Mouse (Mus musculus): ENCODE measurements around the gene Glra4.
A peak's percentile ranks its signal among the peaks of the same experiment; 100 is the strongest.

The Glra4 gene

DNA sequence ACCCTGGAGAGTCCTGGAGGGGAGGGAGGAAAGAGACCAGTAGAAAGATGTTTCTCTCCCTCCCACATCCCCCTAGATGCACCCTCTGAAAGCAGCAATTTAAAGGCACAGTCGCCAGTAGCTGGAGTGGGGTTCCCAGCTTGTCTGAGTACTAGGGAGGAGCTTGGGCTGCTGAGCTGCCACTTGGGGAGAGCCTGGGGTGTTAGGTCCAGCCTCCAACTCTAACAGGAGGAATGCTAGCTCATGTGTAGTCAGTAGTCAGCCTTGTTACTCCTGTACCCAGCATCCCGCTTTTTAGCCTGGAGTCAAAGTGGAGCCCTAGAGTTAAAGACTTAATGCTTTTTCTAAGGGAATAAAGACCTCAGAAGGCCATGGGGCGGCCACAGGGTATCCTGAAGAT, at the start of gene Glra4:
Gene Glra4, minus strand, starts transcription at position 101 of the 400 bp plus-strand sequence.
- no peak for DNase-seq (ENCODE audit: low spot score)

DNA sequence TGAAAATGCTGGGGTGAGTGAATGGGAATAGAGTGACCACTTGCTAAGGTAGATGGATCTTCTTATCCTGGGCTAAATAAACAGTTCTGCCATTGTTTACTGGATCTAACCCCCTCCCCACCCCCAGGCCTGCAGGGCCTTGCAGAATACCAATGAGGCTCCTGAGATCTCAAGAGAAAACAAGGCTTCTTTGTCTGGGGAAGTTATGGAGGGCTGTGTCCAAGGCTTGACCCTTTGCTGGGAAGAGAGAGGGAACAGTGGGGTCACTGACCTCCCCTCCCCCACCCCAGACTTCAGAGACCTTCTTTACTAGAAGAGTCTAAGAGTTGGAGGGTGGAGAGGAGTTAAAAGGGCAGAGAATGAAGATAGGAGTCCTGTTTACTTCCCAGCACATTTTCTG, 48.7 kb upstream of the Glra4 start:
- peak; percentile 46 for DNase-seq (ENCODE audit: low spot score)

DNA sequence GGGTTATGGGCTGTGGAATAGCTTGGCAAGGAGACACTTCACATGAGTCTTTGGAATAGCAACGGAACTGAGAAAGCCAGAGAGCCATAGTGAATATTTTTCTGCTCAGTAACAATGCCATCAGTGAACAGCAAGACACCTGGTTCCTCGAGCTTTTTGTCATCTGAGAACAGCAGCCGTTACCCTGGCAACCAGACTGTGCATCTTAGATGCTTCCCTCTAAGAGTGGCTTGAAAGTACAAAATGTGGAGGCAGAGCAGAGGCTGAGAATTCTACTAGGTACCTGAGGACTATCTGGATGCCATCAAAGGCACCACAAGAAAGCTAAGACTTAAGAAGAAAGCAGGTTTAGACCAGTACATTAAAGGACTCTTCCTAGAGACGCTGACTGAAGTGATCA, 45.1 kb upstream of the Glra4 start:
- DNase-seq (ENCODE audit: low spot score) = no peak

DNA sequence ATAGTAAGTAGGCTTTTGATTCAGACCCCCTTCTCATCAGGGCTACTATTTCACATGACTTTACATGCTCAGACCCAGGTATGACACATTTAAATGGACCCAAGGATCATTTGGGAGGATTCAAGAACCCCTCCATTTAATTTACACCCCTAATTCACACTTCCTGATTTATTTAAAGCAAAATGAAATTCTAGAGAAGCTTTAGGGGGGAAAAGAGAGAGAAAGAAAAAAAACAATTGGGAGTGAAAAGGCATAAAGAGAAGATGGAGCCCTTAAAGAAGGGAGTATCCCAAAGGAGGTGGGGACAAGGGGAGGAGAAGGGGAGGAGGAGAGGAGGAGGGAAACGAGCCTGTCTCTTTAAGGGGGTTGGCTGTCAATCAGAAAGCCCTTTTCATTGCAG, 42.4 kb upstream of the Glra4 start, which contains the start of gene Plp1:
Gene Plp1, plus strand, starts transcription at position 301 of the 400 bp plus-strand sequence.
- DNase-seq (ENCODE audit: low spot score) = no peak

DNA sequence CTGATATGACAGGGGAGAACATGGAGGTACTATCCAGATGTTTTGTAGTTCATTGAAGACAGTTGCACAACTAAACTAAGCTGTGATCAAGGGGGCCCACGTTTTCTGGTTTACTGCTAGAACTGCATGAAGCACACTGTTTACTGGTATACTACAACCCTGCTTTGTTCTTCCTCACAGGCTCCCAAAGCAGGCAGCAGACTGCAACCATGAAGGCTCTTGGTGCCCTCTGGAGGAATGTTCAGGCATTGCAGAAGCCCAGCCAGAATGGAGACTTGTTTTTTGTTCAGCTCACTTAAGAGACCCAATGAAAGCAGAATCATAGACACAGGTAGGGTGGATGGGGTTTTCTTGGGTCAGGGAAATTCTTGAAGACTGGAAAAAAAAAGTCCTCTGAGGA, 40.3 kb upstream of the Glra4 start:
- peak; percentile 80 for DNase-seq (ENCODE audit: low spot score)

DNA sequence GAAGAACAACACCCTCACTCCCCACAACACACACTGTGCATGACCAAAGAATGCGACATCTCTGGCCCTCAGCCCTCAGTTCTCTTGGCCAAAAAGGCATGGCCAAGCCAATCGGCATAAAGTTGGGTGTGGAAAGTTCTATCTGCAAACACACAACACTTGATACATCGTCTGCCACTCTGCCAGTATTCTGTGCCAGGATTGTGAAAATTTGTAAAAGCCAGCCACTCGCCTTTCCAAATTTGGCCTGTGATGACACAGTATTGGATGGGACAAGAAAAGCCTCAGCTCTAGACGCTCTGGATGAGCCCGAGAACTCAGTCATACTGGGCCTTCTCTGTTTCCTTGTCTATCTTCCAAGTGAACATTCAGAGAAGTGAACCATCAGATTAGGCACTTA, 39.8 kb upstream of the Glra4 start:
- no peak for DNase-seq (ENCODE audit: low spot score)

DNA sequence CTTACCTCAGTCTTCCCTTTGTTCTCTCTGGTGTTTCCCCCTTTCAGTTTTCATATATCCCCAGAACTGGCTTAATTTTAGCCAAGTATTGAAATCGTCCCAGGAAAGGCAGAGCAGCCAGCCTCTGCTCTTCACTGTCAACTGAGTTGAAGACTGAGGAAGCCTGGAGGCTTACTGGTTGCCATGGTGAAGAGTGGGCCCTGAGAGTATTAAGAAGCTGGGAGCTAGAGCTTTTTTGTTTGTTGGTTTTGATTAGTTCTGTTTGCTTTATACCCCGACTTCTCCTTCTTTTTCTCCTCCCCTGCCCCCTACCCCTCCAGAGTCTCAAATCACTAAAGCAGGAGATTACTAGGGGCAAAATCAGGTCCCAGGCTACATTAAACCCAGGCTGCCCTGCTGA, 17.3 kb upstream of the Glra4 start:
- DNase-seq (ENCODE audit: low spot score) = peak; percentile 18

DNA sequence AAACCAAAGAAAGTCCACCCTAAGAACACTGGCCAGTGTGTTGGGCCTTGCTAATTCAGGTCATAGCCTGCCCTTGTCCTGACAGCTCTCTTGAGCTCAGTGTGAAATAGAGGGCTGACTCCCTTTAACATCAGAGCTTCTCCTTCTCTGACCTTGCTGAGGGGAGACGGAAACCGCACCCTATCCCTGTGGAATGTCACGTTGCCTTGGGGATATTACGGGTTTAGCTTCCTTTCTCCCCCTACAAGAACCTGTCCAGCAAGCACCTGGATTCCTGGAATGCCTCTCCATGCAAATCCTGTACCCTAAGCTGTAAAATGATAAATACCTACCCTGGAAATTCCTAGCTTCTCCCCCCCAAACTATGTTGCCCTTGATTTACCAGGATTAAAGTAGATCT, 9.5 kb upstream of the Glra4 start:
- no peak for DNase-seq (ENCODE audit: low spot score)

DNA sequence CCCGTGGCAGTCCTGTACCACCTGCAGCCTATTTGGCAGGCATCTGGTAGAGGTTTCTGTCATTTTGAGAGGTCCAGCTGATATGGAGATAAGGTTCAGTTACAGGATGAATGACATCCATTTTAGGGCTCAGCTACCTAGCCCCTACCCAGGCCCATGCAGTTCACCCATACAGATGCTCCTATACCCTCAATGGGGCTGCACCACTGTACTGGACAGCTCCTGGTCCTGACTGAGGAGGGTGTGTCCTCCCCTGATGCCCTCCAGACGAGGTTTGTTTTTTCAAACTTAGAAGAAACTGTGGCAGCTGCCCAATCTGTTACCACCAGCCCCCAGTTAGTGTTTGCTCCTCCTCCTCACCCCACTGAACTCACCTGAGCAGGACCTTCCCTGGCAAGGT, 679 bp downstream of the Glra4 start:
- DNase-seq (ENCODE audit: low spot score) = no peak

DNA sequence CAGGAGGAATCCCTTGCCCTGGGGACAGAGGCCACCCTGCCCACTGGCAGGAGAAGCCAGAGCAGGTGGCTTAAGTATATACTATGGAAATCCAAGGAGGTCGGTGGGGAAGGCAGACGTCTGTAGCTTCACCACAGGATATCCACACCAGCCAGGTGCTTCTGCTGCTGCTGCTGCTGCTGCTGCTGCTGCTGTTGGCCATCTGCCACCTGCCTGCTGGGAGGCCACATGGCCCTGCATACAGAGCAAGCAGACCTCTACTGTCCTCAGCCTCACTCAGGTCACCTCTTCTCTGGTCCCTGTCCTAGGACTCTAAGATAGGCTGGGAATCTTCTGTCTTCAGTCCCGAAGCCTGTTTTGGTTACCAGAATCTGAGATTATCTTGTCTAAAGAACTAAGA, 1.9 kb downstream of the Glra4 start:
- DNase-seq (ENCODE audit: low spot score) = no peak

DNA sequence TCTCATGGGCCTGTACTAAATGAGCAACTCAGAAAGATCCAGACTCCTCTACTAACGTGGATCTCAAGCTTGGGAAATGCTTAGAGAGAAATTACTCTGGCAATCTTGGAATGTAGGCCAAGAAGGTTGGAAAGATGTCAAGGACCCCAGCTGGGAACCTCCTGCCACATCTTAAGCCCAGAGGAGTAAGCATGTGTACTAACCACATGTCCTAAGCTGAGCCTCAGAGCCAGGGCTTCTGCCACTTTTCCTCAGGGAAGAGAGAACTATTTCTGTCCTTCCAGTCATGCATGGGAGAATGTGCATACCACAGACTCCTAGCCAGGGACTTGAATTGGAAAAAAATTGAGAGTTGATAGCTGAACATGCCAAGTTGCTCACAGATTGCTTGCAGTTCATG, 6.9 kb downstream of the Glra4 start:
- DNase-seq (ENCODE audit: low spot score) = no peak

DNA sequence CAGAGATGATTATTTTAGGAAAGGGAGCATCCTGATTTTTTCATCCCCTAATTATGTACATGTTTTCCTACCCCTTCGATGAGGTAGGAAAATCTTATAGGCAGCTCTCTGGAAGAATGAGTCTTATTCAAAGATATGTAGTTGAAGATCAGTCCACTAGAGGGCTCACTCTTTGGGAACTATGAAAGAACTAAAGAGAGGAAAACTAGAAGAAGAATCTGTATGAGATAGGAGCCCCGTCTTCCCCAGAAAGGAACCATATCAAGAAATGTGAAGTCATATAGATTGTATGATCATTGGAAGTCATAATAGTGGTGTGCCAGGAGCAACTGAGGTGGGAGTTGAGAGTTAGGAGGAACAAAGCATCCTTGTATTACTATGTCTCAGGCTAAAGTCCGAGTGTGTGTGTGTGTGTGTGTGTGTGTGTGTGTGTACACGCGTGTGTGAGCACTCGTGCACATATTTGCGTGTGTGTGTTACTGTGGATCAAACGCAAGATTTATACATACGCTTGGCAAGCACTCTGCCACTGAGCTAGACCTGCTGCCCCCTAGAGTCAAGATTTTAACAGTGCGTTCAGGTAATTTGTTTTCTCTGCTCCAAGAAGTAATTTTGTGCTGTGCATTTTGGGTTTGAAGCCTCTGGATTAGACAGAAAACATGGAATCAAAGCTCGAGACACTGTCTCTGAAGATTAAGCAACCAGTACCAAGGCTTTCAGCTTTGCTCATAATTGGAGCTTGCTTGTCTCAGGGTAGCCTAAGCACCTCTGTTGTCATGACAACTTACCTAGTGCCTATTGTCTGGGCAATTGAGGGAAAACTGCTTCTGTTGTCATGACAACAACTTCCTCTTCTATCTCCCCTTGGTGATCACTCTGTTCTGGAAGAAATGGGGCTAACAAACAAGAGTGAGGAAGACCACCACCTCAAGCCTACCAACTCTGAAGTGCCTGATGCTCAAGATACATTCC, 18.6 kb downstream of the Glra4 start:
- DNase-seq (ENCODE audit: low spot score) = peak; percentile 68

DNA sequence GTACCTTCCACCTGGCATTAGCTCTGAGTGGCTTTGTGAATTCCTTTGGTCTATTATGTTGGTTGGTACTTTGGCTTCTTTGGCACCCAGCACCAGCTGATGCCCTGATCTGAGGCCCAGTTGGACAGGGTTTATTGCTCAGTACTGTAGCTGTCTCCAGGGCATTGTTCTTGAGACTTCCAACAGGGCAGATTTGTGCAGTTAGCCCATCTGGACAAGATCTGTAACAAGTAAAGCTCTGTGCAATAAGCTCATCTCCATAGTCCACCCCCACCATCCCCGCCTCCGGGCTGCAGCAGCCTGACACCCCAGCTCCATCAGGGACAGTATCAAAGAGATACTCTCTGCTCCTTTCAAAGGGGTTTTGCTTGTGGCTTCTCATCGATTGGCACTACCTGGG, 24.5 kb downstream of the Glra4 start:
- no peak for DNase-seq (ENCODE audit: low spot score)

DNA sequence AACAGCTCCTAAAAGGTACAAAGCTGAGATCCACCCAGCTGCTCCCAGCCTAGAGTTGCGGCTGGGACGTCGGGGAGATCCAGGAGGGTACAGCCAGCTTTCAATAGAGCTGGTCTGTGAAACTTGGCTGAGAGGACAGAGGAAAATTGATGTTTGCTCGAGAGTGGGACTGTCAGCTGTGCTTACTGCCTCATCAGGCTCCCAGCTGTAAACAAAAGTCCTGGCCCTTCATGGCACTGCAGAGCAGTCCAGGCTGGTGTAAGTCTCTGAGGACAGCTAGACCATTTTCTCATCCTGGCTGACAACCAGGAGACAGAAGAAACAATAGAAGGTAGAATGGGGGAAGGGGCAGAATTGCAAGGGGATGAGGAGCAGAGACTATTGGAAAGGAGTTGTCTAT, 30.6 kb downstream of the Glra4 start:
- DNase-seq (ENCODE audit: low spot score) = no peak

DNA sequence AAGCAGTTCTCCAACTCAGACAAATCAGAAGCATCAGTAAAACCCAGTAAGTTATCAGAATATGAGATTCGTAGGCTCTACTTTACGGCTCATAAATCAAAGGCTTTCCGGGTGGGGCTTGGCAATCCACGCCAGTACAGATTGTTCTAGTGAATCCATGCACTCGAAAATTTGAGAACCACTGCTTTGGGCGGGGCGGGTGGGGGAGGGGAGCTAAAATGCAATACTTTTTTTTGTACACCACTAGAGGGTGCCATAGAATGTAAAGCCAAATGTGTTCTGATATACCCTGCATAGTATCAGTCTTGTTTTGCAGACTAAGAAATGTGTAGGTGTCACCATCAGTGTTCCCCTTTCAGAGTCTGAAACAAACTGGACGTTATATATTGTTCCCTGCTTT, 35.3 kb downstream of the Glra4 start:
- DNase-seq (ENCODE audit: low spot score) = peak; percentile 26

DNA sequence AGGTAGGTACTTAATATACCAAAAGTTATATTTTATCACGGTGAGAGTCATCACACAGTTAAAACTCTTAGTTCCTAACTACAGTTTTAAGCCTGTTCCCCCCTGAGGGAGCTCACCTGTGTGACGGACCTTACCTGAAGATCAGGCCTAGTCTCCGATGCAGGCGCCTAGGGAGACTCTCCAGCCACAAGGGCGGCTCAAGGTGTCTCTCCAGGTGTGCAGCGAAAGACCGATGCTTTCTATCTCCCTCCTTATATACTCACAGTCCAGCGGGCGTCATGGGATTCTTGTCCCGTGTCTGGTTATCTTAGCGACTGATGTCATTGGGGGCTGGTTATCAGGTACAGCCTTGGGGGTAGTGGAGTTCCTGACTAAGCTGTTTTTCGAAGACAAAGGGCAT, 36.5 kb downstream of the Glra4 start, which contains the start of gene Morf4l2:
Gene Morf4l2, minus strand, starts transcription at position 232 of the 400 bp plus-strand sequence.
- DNase-seq (ENCODE audit: low spot score) = no peak

DNA sequence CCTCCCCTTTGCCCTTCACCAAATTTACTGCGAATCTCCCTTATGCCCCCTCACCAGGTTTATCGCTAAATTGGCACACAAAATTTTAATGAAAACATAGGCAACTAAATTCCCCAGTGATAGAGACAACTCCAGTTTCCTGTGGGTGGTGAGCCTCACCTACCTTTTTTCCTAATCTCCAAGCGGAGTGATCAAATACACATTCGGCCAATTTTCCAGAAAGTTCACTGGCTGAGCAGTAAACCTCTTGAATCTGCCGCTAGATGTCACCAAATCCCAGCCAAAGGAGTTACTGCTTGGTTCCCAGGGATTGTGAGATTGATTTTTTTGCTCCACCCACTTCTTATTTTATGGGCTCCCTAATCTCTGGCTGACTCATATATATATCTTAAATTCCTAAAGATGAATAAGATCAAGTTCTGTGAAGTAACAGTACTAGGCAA, 37.3 kb downstream of the Glra4 start:
- DNase-seq (ENCODE audit: low spot score) = peak; percentile 84

DNA sequence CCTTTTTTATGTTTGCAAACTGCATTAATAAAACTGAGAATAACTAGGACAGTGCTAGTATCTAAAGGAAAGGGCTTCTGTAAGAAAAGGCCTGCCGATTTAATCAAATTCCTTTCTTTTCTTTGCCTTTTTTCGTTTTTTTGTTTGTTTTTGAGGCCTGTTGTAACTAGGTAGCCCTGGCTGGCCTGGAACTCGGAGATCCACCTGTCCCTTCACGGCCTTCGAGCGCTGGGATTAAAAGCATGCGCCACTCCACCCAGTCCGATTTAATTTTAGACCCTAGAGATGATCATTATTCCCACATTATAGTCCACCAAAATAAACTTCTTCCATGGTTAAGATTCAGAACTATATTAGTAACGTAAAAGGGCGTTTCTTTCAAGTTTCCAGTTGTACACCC, 37.7 kb downstream of the Glra4 start:
- DNase-seq (ENCODE audit: low spot score) = no peak

DNA sequence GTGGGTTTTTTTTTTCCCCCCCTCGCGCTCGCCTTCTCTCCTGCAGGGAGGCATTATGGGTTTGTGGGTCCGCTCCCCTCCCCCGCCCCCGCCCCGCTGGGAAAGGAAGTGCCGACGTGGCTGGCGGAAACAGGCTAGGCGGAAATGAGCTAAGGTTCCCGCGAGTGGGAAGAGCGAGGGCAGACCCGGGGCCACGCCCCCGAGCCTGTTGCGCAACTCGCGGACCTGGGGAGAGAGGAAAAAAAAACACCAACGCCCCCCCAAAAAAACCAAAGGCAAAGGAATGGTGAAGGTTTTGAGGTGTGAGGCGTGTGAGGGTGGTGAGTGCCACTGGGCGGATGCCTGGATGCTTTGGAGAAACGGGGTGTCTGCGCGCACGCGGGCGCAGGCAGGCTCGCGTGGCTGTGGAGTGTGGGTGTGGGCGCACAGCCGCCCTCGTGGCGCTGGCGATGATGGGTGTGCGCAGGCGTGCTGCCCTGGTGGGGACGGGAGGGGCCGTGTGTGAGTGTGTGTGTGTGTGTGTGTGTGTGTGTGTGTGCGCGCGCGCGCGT, 38.2 kb downstream of the Glra4 start:
- peak; percentile 72 for DNase-seq (ENCODE audit: low spot score)

DNA sequence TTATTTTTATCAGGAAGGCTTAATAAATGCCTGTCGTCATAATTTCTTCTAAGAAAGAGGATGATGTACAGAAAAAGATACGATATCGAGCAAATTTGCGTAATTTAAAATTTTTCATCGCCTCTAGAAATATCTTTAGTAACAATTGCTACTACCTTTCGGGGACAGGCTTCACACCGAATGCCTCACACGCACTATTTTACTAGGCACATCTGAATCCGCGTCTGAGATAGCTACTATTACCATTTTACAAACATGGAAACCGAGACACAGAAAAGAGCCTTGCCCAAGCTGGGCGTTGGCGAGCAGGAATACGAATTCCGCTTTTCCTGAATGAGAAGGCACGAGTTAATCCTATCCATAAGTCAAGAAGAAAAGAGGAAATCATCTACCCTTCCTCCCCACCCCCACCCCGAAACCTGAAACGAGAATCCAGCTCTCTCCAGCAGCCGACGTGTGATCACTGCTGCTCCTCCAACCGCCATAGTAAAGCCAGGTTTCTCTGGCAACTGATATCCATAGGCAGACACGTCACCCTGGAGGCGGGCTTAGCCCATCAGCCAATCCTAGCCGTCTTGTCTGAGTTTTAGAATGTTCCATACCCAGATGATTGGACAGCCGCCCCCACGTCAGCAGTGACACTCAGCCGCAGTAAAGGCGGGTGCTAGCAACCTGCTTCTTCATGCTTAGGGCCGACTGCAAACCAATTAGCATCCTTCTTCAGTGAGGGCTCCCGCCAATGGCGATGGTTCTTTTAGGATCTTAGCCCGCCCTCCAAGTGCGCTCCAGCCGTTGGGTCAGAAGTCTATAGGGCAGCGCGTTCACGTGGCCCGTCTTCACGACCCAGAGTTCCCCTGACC, 38.9 kb downstream of the Glra4 start:
- peak; percentile 93 for DNase-seq (ENCODE audit: low spot score)

DNA sequence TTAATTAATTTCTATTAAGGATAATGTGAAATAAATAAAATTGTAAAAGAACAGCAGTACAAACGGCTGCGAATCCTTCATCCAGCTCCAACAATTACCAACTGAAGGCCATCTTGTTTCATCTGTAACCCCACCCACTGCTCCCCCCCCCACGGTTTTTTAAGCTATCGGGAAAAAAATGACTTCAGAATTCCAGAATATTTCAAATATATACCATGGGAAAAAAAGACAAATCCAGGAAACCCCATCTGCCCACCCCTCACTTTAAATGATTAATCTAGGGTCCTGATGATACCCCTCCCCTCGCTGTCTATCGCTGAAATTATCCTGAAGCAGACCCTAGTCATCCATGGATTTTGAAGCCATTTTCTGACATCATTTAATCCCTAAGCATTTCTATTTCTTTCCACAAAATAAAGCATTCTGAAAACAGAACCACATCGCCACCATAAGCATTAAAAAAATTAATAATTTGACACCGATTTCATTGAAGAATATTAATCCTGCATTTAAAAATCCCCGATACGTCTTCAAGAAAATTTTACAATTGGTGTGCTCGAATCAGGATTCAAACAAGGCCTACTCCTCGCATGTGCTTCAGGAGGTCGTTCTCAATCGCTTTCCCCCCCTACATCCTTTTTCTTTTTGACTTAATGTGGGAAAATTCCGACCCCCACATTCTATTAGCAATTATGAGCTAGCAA, 39.7 kb downstream of the Glra4 start:
- peak; percentile 64 for DNase-seq (ENCODE audit: low spot score)

DNA sequence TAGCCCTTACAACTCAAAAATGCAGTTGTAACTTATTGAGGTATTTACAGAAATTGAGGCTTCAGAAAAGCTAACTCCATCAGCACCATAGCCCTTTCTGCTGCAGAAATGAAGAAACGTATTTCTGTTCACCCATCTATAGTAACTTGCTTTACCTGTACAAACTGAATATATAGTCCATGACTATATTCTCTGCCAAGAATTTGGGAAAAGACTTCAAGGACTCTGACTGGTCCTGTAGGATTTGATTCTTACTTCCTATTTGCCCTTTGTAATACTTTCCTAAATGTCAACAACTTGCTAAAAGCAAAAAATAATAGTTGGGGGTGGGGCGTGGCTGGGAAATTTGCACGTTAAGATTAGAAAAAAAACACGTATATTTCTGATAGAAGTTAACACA, 47.9 kb downstream of the Glra4 start:
- no peak for DNase-seq (ENCODE audit: low spot score)

Measured in embryo, embryonic 10.5 days (tissue).